Mouse (Mus musculus) megakaryocyte, embryonic 14.5 days (primary cell): ENCODE measurements at regions not wholly inside any gene's neighbourhood (a gene's known extent, or its start where the extent isn't known, plus 50 kb on each side); places are given as distances from the start of the nearest gene placed in this dataset.

Experiments
- FLI1 ChIP-seq: IDR thresholded peaks from 2 replicates; pipeline ENCODE4 v1.6.1; 2012; ENCODE audit warnings: low read length, inconsistent platforms, mixed read lengths
- GATA1 ChIP-seq: IDR thresholded peaks from 3 replicates; pipeline ENCODE4 v1.6.1; 2012; ENCODE audit warnings: mixed read lengths, low read length, inconsistent platforms, borderline replicate concordance

GRCm38 (mm10) chr12:29341388-29341995 is 186.7 kb upstream of the Myt1l start:
- TF ChIP-seq FLI1 (no peak), GATA1 (no peak)
